Mouse (Mus musculus): ENCODE results near the gene Ctbp2.

DNA sequence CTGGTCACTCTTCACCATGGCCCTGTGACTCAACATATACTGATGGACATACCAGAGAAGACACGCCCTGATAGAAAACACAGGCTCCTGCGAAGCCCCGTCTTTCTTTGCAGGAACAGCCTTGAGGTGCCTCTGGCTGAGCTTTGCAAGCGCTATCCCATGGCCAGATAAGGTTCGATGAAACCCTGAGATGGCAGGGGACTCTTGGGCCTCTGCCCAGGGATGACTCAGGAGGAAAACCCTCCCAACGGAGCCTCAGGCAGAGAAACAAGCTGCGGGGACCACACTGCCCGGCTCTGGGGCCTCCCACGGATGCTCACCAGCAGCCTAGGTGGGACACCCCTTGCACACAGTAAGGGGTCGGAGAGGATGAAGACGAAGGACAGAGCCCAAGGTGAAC lies 116.8 kb downstream of the Ctbp2 start:
- no peak for TF ChIP-seq CTCF (IDR thresholded peaks at IDR 0.05; ENCODE audit: low read depth)
- no peak for TF ChIP-seq EP300 (IDR thresholded peaks at IDR 0.05; ENCODE audit: low read depth)
